Mouse (Mus musculus) testis, adult 2 months (tissue): ENCODE measurements around the gene Dus3l. TPM values are rescaled to one million over a fixed set of nuclear protein-coding genes. Genes with fewer than 3 reads are reported as not detected.
A peak's percentile ranks its signal among the peaks of the same experiment; 100 is the strongest.

Source experiments
- H3K27ac ChIP-seq: fragments of 200-500 bp; 2 replicates; pipeline ENCODE4 v1.5.1; 2012; ENCODE audit warnings: low read depth, low read length; ENCODE audit not compliant: control insufficient read depth, insufficient read depth
- H3K27me3 ChIP-seq: fragments of 200-500 bp; 2 replicates; pipeline ENCODE4 v1.6.1; 2012; ENCODE audit warnings: mild to moderate bottlenecking, low read length, moderate library complexity; ENCODE audit not compliant: control insufficient read depth, insufficient read depth
- H3K36me3 ChIP-seq: fragments of 200-500 bp; 2 replicates; pipeline ENCODE4 v1.6.1; 2012; ENCODE audit warnings: mild to moderate bottlenecking, low read length; ENCODE audit not compliant: control insufficient read depth, insufficient read depth
- H3K4me1 ChIP-seq: fragments of 200-500 bp; 2 replicates; pipeline ENCODE4 v1.6.1; 2012; ENCODE audit warnings: low read length; ENCODE audit not compliant: control insufficient read depth, insufficient read depth
- H3K4me3 ChIP-seq: fragments of 200-500 bp; 2 replicates; pipeline ENCODE4 v1.5.1; 2012; ENCODE audit warnings: low read depth, mild to moderate bottlenecking, low read length, moderate library complexity, mixed read lengths; ENCODE audit not compliant: control insufficient read depth
- CTCF ChIP-seq: fragments of 200-500 bp; IDR thresholded peaks from 2 replicates; pipeline ENCODE4 v1.5.1; 2012; ENCODE audit warnings: low read depth, mild to moderate bottlenecking, inconsistent platforms, low read length, moderate library complexity; ENCODE audit not compliant: control insufficient read depth, insufficient read depth, insufficient replicate concordance
- POLR2A ChIP-seq: fragments of 200-500 bp; IDR thresholded peaks from 2 replicates; pipeline ENCODE4 v1.6.1; 2012; ENCODE audit warnings: low read depth, mild to moderate bottlenecking, inconsistent platforms, low read length, moderate library complexity; ENCODE audit not compliant: control insufficient read depth
- polyA plus RNA-seq: library from polyadenylated mRNA; depleted of rRNA; stranded (reverse); fragments of >200 nt; gene quantifications from 2 replicates; pipeline ENCODE4 v1.2.3, GENCODE M21; 2012; rRNA removed

The Dus3l gene
- polyA plus RNA-seq, 1 experiment = 29.7 TPM

DNA sequence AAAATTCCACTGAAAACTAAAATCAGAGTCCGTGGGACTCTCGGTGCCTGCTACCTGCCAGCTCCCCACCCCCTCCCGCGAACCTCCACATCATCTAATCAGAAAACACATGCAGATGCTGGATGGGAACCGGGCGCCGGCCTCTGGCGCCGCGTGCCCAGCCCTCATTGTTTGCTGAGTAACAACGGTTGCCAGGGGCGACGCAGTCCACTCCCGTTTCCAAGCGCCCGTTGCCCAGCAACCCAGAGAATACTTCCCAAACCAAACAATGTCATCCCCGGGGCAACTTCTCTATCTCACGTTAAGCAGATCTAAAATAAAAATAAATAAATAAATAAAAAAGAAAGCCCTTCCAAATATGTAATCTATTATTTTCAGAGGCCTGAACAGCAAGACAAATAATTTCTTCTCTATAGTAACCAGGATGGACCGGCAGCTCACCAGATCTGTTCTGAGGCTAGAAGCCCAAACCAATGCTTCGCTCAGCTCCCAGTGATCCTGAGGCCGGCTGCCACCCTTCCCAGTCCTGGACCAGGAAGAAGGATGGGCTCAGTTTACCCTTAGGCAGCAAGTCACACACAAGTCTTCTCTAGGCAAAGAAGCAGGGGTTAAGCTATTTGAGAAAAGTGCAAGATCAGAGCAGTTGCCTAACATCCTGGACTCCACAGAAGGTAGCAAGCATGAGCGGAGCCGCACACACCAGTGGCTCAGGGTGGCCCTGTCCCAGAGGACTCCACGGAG, 49.9 kb downstream of the Dus3l start:
- TF ChIP-seq CTCF (no peak), POLR2A (0 out of 2 replicates have a peak, but pooled peaks have one; percentile 19)
- Histone ChIP-seq H3K4me1 (peaks cover 28% of the 10 kb centered on the region), H3K4me3 (peak overlapping the region; percentile 76), H3K27ac (peak overlapping the region; percentile 72), H3K27me3 (no peaks in the 10 kb centered on the region), H3K36me3 (peaks cover 1% of the 10 kb centered on the region; the same call in 1 of the 2 replicates)

DNA sequence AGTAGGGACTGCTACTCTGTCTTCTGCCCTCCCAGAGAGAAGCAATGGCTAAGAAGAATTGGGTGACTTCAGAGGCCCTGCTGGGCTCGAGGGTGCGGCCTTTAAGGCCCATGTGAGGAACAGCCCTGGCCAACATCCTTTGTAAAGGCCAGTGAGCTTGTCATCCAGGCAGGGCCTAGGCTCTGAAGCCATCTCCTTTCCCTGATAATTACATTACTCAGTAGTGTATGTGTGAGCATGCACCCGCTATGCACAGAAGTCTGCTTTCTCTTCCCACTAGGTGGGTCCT, 50.4 kb downstream of the Dus3l start:
- TF ChIP-seq CTCF = no peak
- no peak for TF ChIP-seq POLR2A
- peaks cover 1% of the 10 kb centered on the region; the same call in 1 of the 2 replicates for H3K36me3 ChIP-seq
- peak overlapping the region; percentile 72; the same call in 1 of the 2 replicates for H3K27ac ChIP-seq
- no peaks in the 10 kb centered on the region for H3K27me3 ChIP-seq
- peaks cover 32% of the 10 kb centered on the region for H3K4me1 ChIP-seq
- H3K4me3 ChIP-seq = peak overlapping the region; percentile 68

DNA sequence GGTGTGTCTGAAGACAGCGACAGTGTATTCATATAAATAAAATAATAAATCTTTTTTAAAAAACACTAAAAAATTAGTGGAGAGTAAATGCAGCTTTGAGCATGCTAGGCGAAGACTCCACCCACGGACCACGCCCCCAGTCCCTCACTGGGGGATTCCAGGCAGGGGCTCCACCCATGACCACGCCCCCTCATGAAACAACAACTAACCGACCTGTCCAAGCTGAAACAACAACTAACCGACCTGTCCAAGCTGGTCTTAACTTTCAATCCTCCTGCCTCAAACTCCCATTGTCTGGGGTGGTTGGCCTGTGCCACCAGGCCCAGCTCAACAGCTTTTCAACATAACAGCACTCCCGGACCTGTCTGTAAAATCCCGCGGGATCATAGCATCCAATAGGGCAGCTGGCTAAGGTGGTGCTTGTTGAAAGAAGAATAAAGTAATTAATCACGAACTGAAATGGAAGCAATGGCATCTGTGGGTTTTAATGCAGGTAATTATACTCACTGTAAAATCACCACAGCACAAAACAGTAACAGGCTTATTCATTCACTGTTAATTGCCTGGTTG, 53.6 kb downstream of the Dus3l start:
- TF ChIP-seq POLR2A (no peak), CTCF (no peak)
- H3K4me3 ChIP-seq = no peak overlapping the region
- no peaks in the 10 kb centered on the region for H3K27me3 ChIP-seq
- H3K36me3 ChIP-seq = peaks cover 1% of the 10 kb centered on the region; the same call in 1 of the 2 replicates
- H3K27ac ChIP-seq = no peak overlapping the region
- H3K4me1 ChIP-seq = peaks cover 21% of the 10 kb centered on the region

DNA sequence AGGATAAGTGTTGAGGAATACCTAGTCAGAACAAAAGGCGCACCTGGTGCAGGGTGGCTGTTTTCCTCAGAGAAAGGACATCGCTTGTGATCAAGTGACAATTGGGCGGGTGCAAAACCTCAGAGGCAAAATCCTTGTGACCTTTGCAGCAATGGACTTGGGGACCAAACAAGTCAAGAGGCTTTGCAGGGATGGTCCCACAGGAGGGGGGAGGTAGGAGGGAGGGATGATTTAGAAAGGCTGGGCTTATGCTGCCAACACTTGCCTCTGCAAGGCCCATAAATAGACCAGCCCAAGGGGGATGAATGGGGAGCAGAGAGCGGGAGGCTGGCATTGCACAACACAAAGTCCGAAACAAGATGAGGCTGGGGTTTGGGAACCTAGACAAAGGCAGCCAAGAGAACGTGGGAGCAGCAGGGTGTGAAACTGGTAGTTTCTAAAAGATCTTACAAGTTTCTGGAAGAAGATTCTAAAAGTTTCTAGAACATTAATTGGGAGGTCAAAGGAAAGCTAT, 54.5 kb downstream of the Dus3l start:
- no peak for TF ChIP-seq CTCF
- TF ChIP-seq POLR2A = no peak
- H3K27ac ChIP-seq = no peak overlapping the region
- H3K36me3 ChIP-seq = peaks cover 1% of the 10 kb centered on the region; the same call in 1 of the 2 replicates
- H3K4me1 ChIP-seq = peaks cover 18% of the 10 kb centered on the region
- H3K27me3 ChIP-seq = no peaks in the 10 kb centered on the region
- H3K4me3 ChIP-seq = no peak overlapping the region

Other genes starting within 250 kb of the Dus3l start
- gene Gm20219, start 210.4 kb upstream of the Dus3l start, polyA plus RNA-seq = 2.0 and 2.3 TPM in 2 replicates
- gene Safb2, start 180.2 kb upstream of the Dus3l start, polyA plus RNA-seq = 92.2 and 99.2 TPM in 2 replicates
- 104 and 116 TPM in 2 replicates for gene Safb, start 179.9 kb upstream of the Dus3l start, polyA plus RNA-seq
- gene 2410015M20Rik, start 155.0 kb upstream of the Dus3l start, polyA plus RNA-seq = 253 and 274 TPM in 2 replicates
- 1,820 and 2,071 TPM in 2 replicates for gene Rpl36, start 151.3 kb upstream of the Dus3l start, polyA plus RNA-seq
- gene Lonp1, start 137.9 kb upstream of the Dus3l start, polyA plus RNA-seq = 22.8 and 23.5 TPM in 2 replicates
- 182 and 184 TPM in 2 replicates for gene Catsperd, start 136.6 kb upstream of the Dus3l start, polyA plus RNA-seq
- 98.4 and 120 TPM in 2 replicates for gene Ranbp3, start 91.5 kb upstream of the Dus3l start, polyA plus RNA-seq
- 135 and 159 TPM in 2 replicates for gene Ndufa11, start 47.0 kb upstream of the Dus3l start, polyA plus RNA-seq
- gene Vmac, start 46.7 kb upstream of the Dus3l start, polyA plus RNA-seq = 9.2 and 12.4 TPM in 2 replicates
- gene Nrtn, start 7.2 kb upstream of the Dus3l start, polyA plus RNA-seq = 7.8 and 9.2 TPM in 2 replicates
- gene Prr22, start 5.5 kb downstream of the Dus3l start, polyA plus RNA-seq = 158 and 194 TPM in 2 replicates
- 312 and 332 TPM in 2 replicates for gene Rfx2, start 66.3 kb downstream of the Dus3l start, polyA plus RNA-seq
- 166 TPM in 2 replicates for gene Acsbg2, start 109.7 kb downstream of the Dus3l start, polyA plus RNA-seq
- 157 and 164 TPM in 2 replicates for gene 1700061G19Rik, start 110.7 kb downstream of the Dus3l start, polyA plus RNA-seq
- 60.6 and 73.5 TPM in 2 replicates for gene Mllt1, start 170.7 kb downstream of the Dus3l start, polyA plus RNA-seq
- not detected in 2 replicates for gene Acer1, start 217.4 kb downstream of the Dus3l start, polyA plus RNA-seq
- 31.1 and 33.7 TPM in 2 replicates for gene Clpp, start 225.5 kb downstream of the Dus3l start, polyA plus RNA-seq
- gene Alkbh7, start 232.6 kb downstream of the Dus3l start, polyA plus RNA-seq = 30.2 and 35.7 TPM in 2 replicates
- not detected in 2 replicates for gene Pspn, start 235.3 kb downstream of the Dus3l start, polyA plus RNA-seq
- 175 and 195 TPM in 2 replicates for gene Gtf2f1, start 246.5 kb downstream of the Dus3l start, polyA plus RNA-seq
- gene Gm17949, start 246.7 kb downstream of the Dus3l start, polyA plus RNA-seq = 19.7 and 21.3 TPM in 2 replicates